Mouse (Mus musculus) heart, embryonic 15.5 days (tissue): ENCODE results near the gene Armh3. TPM values are rescaled to one million over a fixed set of nuclear protein-coding genes. Genes with fewer than 3 reads are reported as not detected.

Experiments used
- ATAC-seq: fragments of 200-750 bp; cut with Nextera tagmentation; replicated peaks from 2 replicates; pipeline ENCODE4 v1.8.0; 2017; ENCODE audit warnings: low read depth, moderate TSS enrichment; ENCODE audit not compliant: insufficient number of reproducible peaks, insufficient read depth, low FRiP score
- H3K27ac ChIP-seq: fragments of 300-500 bp; sonication (generic); 2 replicates; pipeline ENCODE4 v1.5.1; 2015; ENCODE audit warnings: mild to moderate bottlenecking, inconsistent platforms
- H3K27me3 ChIP-seq: fragments of 300-500 bp; sonication (generic); 2 replicates; pipeline ENCODE4 v1.6.1; 2015; ENCODE audit warnings: inconsistent platforms
- H3K36me3 ChIP-seq: fragments of 300-500 bp; sonication (generic); 2 replicates; pipeline ENCODE4 v1.6.1; 2015; ENCODE audit warnings: mild to moderate bottlenecking, inconsistent platforms
- H3K4me1 ChIP-seq: fragments of 300-500 bp; sonication (generic); replicated peaks from 2 replicates; pipeline ENCODE4 v1.6.1; 2015; ENCODE audit warnings: inconsistent platforms
- H3K4me2 ChIP-seq: fragments of 300-500 bp; sonication (generic); 2 replicates; pipeline ENCODE4 v1.6.1; 2015; ENCODE audit warnings: inconsistent platforms, mild to moderate bottlenecking, moderate library complexity
- H3K4me3 ChIP-seq: fragments of 300-500 bp; sonication (generic); 2 replicates; pipeline ENCODE4 v1.5.1; 2015; ENCODE audit warnings: mild to moderate bottlenecking, inconsistent platforms
- H3K9ac ChIP-seq: fragments of 300-500 bp; sonication (generic); 2 replicates; pipeline ENCODE4 v1.6.1; 2015; ENCODE audit warnings: mild to moderate bottlenecking, inconsistent platforms
- H3K9me3 ChIP-seq: fragments of 300-500 bp; sonication (generic); replicated peaks from 2 replicates; pipeline ENCODE4 v1.6.1; 2016; ENCODE audit warnings: inconsistent platforms
- WGBS: fragments of 180-500 bp; shearing (Covaris S2); methylation state at CpG from one replicate; pipeline ENCODE4 v1.1.7; 2015; ENCODE audit warnings: mixed read lengths; 5-methylcytosine and 5-hydroxymethylcytosine counted together
- polyA plus RNA-seq: library from polyadenylated mRNA; unstranded; fragments of >200 nt; fragmentation: Nextera tagmentation; extraction: Ambion mirVana; gene quantifications from 2 replicates; pipeline ENCODE4 v1.2.1, GENCODE M21; 2015

Armh3 gene
- 12.2 and 15.3 TPM in 2 replicates for polyA plus RNA-seq

- Histone ChIP-seq H3K36me3 (no peaks in the 10 kb centered on the region), H3K9me3 (no peaks in the 10 kb centered on the region), H3K4me1 (peaks cover 9% of the 10 kb centered on the region), H3K4me2 (peak within 1 kb of the TSS; percentile 67), H3K9ac (peak within 1 kb of the TSS; percentile 84), H3K4me3 (peak within 1 kb of the TSS; percentile 81), H3K27ac (peak within 1 kb of the TSS; percentile 90), H3K27me3 (no peaks in the 10 kb centered on the region)
- peak; percentile 94 for ATAC-seq
- WGBS, result under 1% methylated on average over 69 of the region's 76 CpGs
These were observed at the start of gene Armh3 for GRCm38 (mm10) chr19:45997785-45998693. Gene Armh3 (minus strand): TSS chr19:45998488.

GRCm38 (mm10) chr19:46047426-46047825 lies 49.1 kb upstream of the Armh3 start:
- H3K9me3 ChIP-seq, result no peaks in the 10 kb centered on the region
- peaks cover 35% of the 10 kb centered on the region for H3K4me1 ChIP-seq
- no peaks in the 10 kb centered on the region for H3K36me3 ChIP-seq
- 0 out of 2 replicates have a peak overlapping the region, but pooled peaks have one; percentile 98 for H3K27ac ChIP-seq
- no peaks in the 10 kb centered on the region for H3K27me3 ChIP-seq
- no peak overlapping the region for H3K4me2 ChIP-seq
- 85% methylated on average over 2 of the region's 2 CpGs for WGBS
- no peak overlapping the region for H3K4me3 ChIP-seq
- ATAC-seq, result no peak
- no peak overlapping the region for H3K9ac ChIP-seq

- whole genome bisulfite sequencing, result 5% methylated on average over 10 of the region's 10 CpGs
- peak overlapping the region; percentile 85 for H3K4me3 ChIP-seq
- peaks cover 43% of the 10 kb centered on the region for H3K4me1 ChIP-seq
- no peak overlapping the region for H3K9ac ChIP-seq
- no peaks in the 10 kb centered on the region for H3K36me3 ChIP-seq
- no peaks in the 10 kb centered on the region for H3K27me3 ChIP-seq
- no peak for ATAC-seq
- no peaks in the 10 kb centered on the region for H3K9me3 ChIP-seq
- H3K4me2 ChIP-seq, result peak overlapping the region; percentile 85
- peak overlapping the region; percentile 98 for H3K27ac ChIP-seq
These were observed 48.3 kb upstream of the Armh3 start for GRCm38 (mm10) chr19:46046621-46047025.

- peak overlapping the region; percentile 85 for H3K4me3 ChIP-seq
- no peaks in the 10 kb centered on the region for H3K9me3 ChIP-seq
- peak overlapping the region; percentile 98 for H3K27ac ChIP-seq
- H3K9ac ChIP-seq, result peak overlapping the region; percentile 83
- WGBS, result 0% methylated on average over 7 of the region's 7 CpGs
- ATAC-seq, result peak; percentile 44
- H3K4me2 ChIP-seq, result peak overlapping the region; percentile 85
- H3K36me3 ChIP-seq, result no peaks in the 10 kb centered on the region
- peaks cover 52% of the 10 kb centered on the region for H3K4me1 ChIP-seq
- H3K27me3 ChIP-seq, result no peaks in the 10 kb centered on the region
These were observed 47.5 kb upstream of the Armh3 start for GRCm38 (mm10) chr19:46045696-46046311.

- Histone ChIP-seq H3K4me3 (peak within 1 kb of the TSS; percentile 85), H3K4me2 (peak within 1 kb of the TSS; percentile 85), H3K9me3 (no peaks in the 10 kb centered on the region), H3K27me3 (no peaks in the 10 kb centered on the region), H3K9ac (peak within 1 kb of the TSS; percentile 83), H3K4me1 (peaks cover 58% of the 10 kb centered on the region), H3K36me3 (no peaks in the 10 kb centered on the region), H3K27ac (peak within 1 kb of the TSS; percentile 98)
- peak; percentile 70 for ATAC-seq
- under 1% methylated on average over 76 of the region's 84 CpGs for WGBS
These were observed 46.9 kb upstream of the Armh3 start, which contains the start of gene Ldb1 for GRCm38 (mm10) chr19:46044993-46045695. Gene Ldb1 (minus strand): TSS chr19:46045214.

GRCm38 (mm10) chr19:46044271-46044992 lies 46.1 kb upstream of the Armh3 start, which contains the start of gene Pprc1:
Gene Pprc1 (plus strand): TSS chr19:46044886.
- H3K4me1 ChIP-seq, result peaks cover 64% of the 10 kb centered on the region
- under 1% methylated on average over 34 of the region's 34 CpGs for WGBS
- no peaks in the 10 kb centered on the region for H3K9me3 ChIP-seq
- H3K4me2 ChIP-seq, result peak within 1 kb of the TSS; percentile 85
- H3K4me3 ChIP-seq, result peak within 1 kb of the TSS; percentile 85
- no peaks in the 10 kb centered on the region for H3K27me3 ChIP-seq
- ATAC-seq, result no peak
- no peaks in the 10 kb centered on the region for H3K36me3 ChIP-seq
- H3K27ac ChIP-seq, result peak within 1 kb of the TSS; percentile 98
- H3K9ac ChIP-seq, result peak within 1 kb of the TSS; percentile 83

GRCm38 (mm10) chr19:46043380-46043779 lies 45.1 kb upstream of the Armh3 start:
- ATAC-seq, result no peak
- WGBS, result 55% methylated on average over 7 of the region's 7 CpGs
- peak overlapping the region; percentile 98 for H3K27ac ChIP-seq
- H3K36me3 ChIP-seq, result no peaks in the 10 kb centered on the region
- H3K9ac ChIP-seq, result peak overlapping the region; percentile 83
- H3K4me1 ChIP-seq, result peaks cover 68% of the 10 kb centered on the region
- peak overlapping the region; percentile 85 for H3K4me3 ChIP-seq
- peak overlapping the region; percentile 85 for H3K4me2 ChIP-seq
- H3K9me3 ChIP-seq, result no peaks in the 10 kb centered on the region
- H3K27me3 ChIP-seq, result no peaks in the 10 kb centered on the region

- 2% methylated on average over 6 of the region's 6 CpGs for WGBS
- Histone ChIP-seq H3K4me1 (peaks cover 76% of the 10 kb centered on the region), H3K27me3 (no peaks in the 10 kb centered on the region), H3K4me2 (peak overlapping the region; percentile 85), H3K27ac (peak overlapping the region; percentile 98), H3K36me3 (no peaks in the 10 kb centered on the region), H3K4me3 (peak overlapping the region; percentile 85), H3K9me3 (no peaks in the 10 kb centered on the region), H3K9ac (peak overlapping the region; percentile 83)
- 0 out of 2 replicates have a peak, but pooled peaks have one; percentile 1 for ATAC-seq
These were observed 44.3 kb upstream of the Armh3 start for GRCm38 (mm10) chr19:46042476-46043011.

GRCm38 (mm10) chr19:46041933-46042475 lies 43.7 kb upstream of the Armh3 start:
- Histone ChIP-seq H3K27ac (peak overlapping the region; percentile 98), H3K9me3 (no peaks in the 10 kb centered on the region), H3K4me1 (peaks cover 80% of the 10 kb centered on the region), H3K36me3 (no peaks in the 10 kb centered on the region), H3K4me3 (peak overlapping the region; percentile 85), H3K4me2 (peak overlapping the region; percentile 85), H3K9ac (peak overlapping the region; percentile 83), H3K27me3 (no peaks in the 10 kb centered on the region)
- WGBS, result 3% methylated on average over 14 of the region's 14 CpGs
- ATAC-seq, result peak; percentile 20

- Histone ChIP-seq H3K9me3 (no peaks in the 10 kb centered on the region), H3K36me3 (peaks cover under 1% of the 10 kb centered on the region; the same call in 1 of the 2 replicates), H3K4me1 (peaks cover 80% of the 10 kb centered on the region), H3K27ac (peak overlapping the region; percentile 98), H3K9ac (peak overlapping the region; percentile 83), H3K27me3 (no peaks in the 10 kb centered on the region), H3K4me2 (peak overlapping the region; percentile 85), H3K4me3 (peak overlapping the region; percentile 85)
- WGBS, result 16% methylated on average over 7 of the region's 7 CpGs
- ATAC-seq, result no peak
These were observed 43.1 kb upstream of the Armh3 start for GRCm38 (mm10) chr19:46041299-46041932.
